Mouse (Mus musculus): ENCODE data around the gene Taf1a.
"Not testable (repeated sequence)": the region's sequence is repeated elsewhere in the genome, so short reads cannot be mapped to it uniquely, and the experiment has no call there.

DNA sequence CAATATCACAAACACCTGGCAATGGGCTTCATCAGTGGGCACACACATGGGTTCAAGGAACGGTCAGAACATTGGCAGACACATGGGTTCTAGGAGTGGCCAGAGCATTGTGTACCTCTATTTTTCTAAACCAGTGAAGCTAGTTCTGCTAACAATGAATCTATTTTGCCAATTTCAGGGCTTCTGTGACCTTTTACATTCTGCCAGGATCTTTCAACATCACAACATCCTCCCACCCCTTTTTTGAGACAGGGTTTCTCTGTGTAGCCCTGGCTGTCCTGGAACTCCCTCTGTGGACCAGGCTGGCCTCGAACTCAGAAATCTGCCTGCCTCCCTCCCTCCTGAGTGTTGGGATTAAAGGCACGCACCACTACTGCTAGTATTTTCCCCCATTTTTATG is 1.4 kb upstream of the Taf1a start:
- TF ChIP-seq CTCF, EP300 (IDR thresholded peaks at IDR 0.05; ENCODE audit: low read depth): not testable (repeated sequence)

Data from heart, postnatal 0 days (tissue).